Mouse (Mus musculus) neural tube, embryonic 15.5 days (tissue): ENCODE measurements around the gene Tmppe. TPM values are rescaled to one million over a fixed set of nuclear protein-coding genes. Genes with fewer than 3 reads are reported as not detected.

ENCODE experiments used
- ATAC-seq: fragments of 200-750 bp; cut with Nextera tagmentation; 2 replicates; pipeline ENCODE4 v1.8.0; 2017; ENCODE audit warnings: mild to moderate bottlenecking, moderate TSS enrichment, moderate library complexity; ENCODE audit not compliant: low FRiP score
- H3K27ac ChIP-seq: fragments of 300-500 bp; sonication (generic); replicated peaks from 2 replicates; pipeline ENCODE4 v1.5.1; 2015; ENCODE audit warnings: mild to moderate bottlenecking, inconsistent platforms
- H3K27me3 ChIP-seq: fragments of 300-500 bp; sonication (generic); replicated peaks from 2 replicates; pipeline ENCODE4 v1.6.1; 2015; ENCODE audit warnings: inconsistent platforms
- H3K36me3 ChIP-seq: fragments of 300-500 bp; sonication (generic); 2 replicates; pipeline ENCODE4 v1.6.1; 2015; ENCODE audit warnings: inconsistent platforms
- H3K4me1 ChIP-seq: fragments of 300-500 bp; sonication (generic); 2 replicates; pipeline ENCODE4 v1.6.1; 2015; ENCODE audit warnings: inconsistent platforms
- H3K4me2 ChIP-seq: fragments of 300-500 bp; sonication (generic); 2 replicates; pipeline ENCODE4 v1.6.1; 2015; ENCODE audit warnings: inconsistent platforms, mild to moderate bottlenecking, moderate library complexity
- H3K4me3 ChIP-seq: fragments of 300-500 bp; sonication (generic); replicated peaks from 2 replicates; pipeline ENCODE4 v1.5.1; 2015; ENCODE audit warnings: mild to moderate bottlenecking, inconsistent platforms
- H3K9ac ChIP-seq: fragments of 300-500 bp; sonication (generic); replicated peaks from 2 replicates; pipeline ENCODE4 v1.6.1; 2015; ENCODE audit warnings: mild to moderate bottlenecking, inconsistent platforms
- H3K9me3 ChIP-seq: fragments of 300-500 bp; sonication (generic); replicated peaks from 2 replicates; pipeline ENCODE4 v1.6.1; 2016; ENCODE audit warnings: inconsistent platforms
- WGBS: fragments of 180-500 bp; shearing (Covaris S2); methylation state at CpG from one replicate; pipeline ENCODE4 v1.1.7; 2015; ENCODE audit warnings: mixed read lengths; 5-methylcytosine and 5-hydroxymethylcytosine counted together
- polyA plus RNA-seq: library from polyadenylated mRNA; unstranded; fragments of >200 nt; fragmentation: Nextera tagmentation; extraction: Ambion mirVana; gene quantifications from 2 replicates; pipeline ENCODE4 v1.2.1, GENCODE M21; 2015

Tmppe gene
- polyA plus RNA-seq, 1 experiment from 2014 or later, result 8.8 TPM

DNA sequence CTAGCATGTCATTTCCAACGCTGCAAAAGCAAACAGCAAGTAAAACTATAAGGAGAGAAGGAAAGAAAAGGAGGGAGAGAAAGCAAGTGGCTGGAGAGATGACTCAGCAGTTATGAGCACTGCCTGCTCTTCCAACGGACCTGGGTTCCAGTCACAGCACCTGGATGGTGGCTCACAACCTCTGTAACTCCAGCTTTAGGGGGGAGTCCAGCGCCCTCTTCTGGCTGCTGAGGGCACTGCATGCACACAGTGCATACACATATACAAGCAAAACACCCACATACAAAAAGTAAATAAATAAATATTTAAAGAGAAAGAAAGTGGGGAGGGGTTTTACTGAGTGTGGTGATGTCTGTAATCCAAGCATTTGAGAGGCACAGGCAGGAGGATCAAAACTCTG, 20.1 kb downstream of the Tmppe start:
- Histone ChIP-seq H3K4me1 (no peaks in the 10 kb centered on the region), H3K36me3 (peaks cover 8% of the 10 kb centered on the region), H3K27me3 (no peaks in the 10 kb centered on the region), H3K27ac (no peak overlapping the region), H3K4me3 (no peak overlapping the region), H3K4me2 (no peak overlapping the region), H3K9me3 (no peaks in the 10 kb centered on the region), H3K9ac (no peak overlapping the region)
- WGBS, result 69% methylated on average over 3 of the region's 3 CpGs
- no peak for ATAC-seq

DNA sequence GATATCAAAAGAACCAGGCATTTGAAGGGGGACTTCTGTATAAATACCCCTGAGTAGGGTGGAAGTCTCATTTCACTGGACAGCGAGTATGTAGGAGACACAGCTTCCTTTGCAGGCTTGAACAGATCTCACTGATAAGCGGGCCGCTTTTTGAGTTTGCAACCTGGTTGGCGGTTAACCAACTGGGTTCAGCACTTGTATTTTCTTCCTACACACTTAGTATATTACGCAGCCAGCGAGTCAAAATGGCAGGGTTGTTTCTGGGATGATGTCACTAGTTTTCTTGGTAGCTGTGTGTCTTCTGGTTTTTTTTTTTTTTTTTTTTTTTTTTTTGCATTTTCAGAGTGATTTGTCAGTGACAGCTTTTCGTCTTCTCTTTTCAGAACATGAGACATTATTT, 20.9 kb downstream of the Tmppe start:
- Histone ChIP-seq H3K9me3 (no peaks in the 10 kb centered on the region), H3K36me3 (peaks cover 9% of the 10 kb centered on the region), H3K4me3 (no peak overlapping the region), H3K4me1 (no peaks in the 10 kb centered on the region), H3K27me3 (no peaks in the 10 kb centered on the region), H3K9ac (no peak overlapping the region), H3K27ac (no peak overlapping the region), H3K4me2 (no peak overlapping the region)
- 97% methylated on average over 7 of the region's 7 CpGs for WGBS
- no peak for ATAC-seq

DNA sequence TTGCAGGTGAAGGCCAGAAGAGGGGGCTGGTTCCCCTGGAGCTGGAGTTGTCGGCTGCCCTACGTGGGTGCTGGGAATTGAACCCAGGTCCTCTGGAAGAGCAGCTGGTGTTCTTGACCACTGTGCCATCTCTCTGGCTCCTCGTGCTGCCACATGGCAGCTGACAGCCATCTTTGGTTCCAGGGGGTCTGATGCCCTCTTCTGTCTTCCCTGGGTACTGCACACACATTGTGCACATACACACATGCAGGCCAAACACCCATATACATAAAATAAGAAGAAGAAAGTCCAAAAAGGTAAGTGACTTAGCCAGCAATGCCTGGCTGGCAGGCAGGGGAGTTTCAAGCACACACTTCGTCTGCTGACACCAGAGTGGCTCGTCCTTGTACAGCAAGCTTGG, 24.7 kb downstream of the Tmppe start:
- Histone ChIP-seq H3K9ac (no peak overlapping the region), H3K4me1 (no peaks in the 10 kb centered on the region), H3K4me2 (no peak overlapping the region), H3K4me3 (no peak overlapping the region), H3K27ac (no peak overlapping the region), H3K27me3 (no peaks in the 10 kb centered on the region), H3K36me3 (peaks cover 13% of the 10 kb centered on the region), H3K9me3 (no peaks in the 10 kb centered on the region)
- ATAC-seq, result no peak
- 99% methylated on average over 5 of the region's 5 CpGs for WGBS

DNA sequence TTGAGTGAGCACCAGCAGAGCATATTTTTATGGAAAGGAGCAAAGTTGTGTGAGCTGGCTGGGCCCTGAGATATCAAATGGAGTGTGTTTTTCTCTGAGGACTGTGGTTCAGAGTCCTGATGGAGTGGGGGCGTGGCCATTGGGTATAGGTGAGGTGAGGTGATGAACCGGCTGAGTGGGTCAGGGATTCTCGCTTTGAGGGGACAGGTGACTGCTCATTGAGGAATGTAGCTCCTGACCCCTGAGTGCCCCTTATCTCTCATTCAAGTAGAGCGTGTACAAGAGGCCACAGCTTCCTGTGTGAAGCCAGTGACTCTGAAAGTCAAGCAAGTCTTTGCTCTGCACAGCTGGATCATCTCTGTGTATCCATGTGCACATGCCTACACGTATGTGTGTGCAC, 25.3 kb downstream of the Tmppe start:
- no peak for ATAC-seq
- Histone ChIP-seq H3K4me1 (no peaks in the 10 kb centered on the region), H3K36me3 (peaks cover 18% of the 10 kb centered on the region), H3K4me3 (no peak overlapping the region), H3K9me3 (no peaks in the 10 kb centered on the region), H3K27ac (no peak overlapping the region), H3K27me3 (no peaks in the 10 kb centered on the region), H3K4me2 (no peak overlapping the region), H3K9ac (no peak overlapping the region)
- WGBS, result 96% methylated on average over 5 of the region's 5 CpGs

DNA sequence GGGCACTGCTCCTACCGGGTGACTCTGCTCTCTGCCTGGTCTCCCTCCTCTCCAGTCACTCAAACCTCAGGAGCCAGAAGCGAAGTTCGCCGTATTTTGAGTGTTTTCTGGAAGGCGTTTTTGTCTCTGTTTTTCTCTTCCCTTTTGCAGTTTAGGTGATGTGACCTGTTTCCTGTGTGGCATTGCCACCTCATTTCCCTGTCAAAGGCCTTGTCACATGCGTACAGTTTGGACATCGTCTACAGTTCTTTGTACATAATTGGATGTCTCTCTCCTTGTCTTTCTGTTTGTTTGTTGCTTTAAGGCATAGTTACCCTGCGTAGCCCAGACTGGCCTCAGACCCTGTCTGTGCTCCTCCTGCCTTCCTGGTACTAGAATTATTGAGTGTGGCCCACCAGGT, 26.5 kb downstream of the Tmppe start:
- H3K4me3 ChIP-seq, result no peak overlapping the region
- no peaks in the 10 kb centered on the region for H3K4me1 ChIP-seq
- no peak overlapping the region for H3K4me2 ChIP-seq
- H3K27ac ChIP-seq, result no peak overlapping the region
- H3K27me3 ChIP-seq, result no peaks in the 10 kb centered on the region
- peaks cover 21% of the 10 kb centered on the region for H3K36me3 ChIP-seq
- WGBS, result 92% methylated on average over 8 of the region's 8 CpGs
- no peaks in the 10 kb centered on the region for H3K9me3 ChIP-seq
- H3K9ac ChIP-seq, result no peak overlapping the region
- no peak for ATAC-seq

DNA sequence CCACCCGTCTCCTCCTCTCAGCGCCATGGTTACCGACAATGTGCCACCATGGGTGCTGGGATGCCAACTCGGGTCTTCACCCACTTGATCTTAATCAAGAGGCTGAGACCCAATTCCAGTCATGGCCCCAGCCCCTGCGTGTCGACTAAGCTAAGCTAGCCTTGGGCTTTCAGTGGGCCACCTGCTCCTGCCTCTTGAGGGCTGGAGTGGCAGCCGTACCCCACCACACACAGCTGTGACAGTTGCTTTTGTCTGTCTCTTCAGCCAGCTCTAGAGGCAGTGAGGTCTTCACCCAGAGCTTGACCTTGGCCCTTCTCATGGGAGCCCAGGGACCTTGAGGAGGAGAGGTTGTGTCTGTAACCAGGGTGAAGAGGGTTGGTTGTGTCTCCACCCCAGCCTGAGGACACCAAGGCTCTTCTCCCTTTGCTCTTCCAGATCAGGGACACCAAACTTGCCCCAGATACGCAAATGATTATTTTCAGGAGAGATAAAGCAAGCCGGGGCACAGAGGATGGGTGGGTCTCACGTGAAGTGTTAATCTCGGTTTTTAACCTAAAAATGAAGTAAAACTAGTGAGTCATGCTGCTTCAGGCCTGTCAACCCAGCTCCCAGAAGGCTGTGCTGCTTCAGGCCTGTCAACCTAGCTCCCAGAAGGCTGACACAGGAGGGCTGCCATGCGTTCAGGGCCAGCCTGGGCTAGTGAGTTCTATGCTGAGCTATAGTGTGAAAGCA, 27.4 kb downstream of the Tmppe start:
- 89% methylated on average over 12 of the region's 12 CpGs for WGBS
- Histone ChIP-seq H3K27me3 (no peaks in the 10 kb centered on the region), H3K4me3 (no peak overlapping the region), H3K9ac (no peak overlapping the region), H3K36me3 (peaks cover 21% of the 10 kb centered on the region), H3K4me1 (no peaks in the 10 kb centered on the region), H3K9me3 (no peaks in the 10 kb centered on the region), H3K27ac (no peak overlapping the region), H3K4me2 (no peak overlapping the region)
- ATAC-seq, result no peak

DNA sequence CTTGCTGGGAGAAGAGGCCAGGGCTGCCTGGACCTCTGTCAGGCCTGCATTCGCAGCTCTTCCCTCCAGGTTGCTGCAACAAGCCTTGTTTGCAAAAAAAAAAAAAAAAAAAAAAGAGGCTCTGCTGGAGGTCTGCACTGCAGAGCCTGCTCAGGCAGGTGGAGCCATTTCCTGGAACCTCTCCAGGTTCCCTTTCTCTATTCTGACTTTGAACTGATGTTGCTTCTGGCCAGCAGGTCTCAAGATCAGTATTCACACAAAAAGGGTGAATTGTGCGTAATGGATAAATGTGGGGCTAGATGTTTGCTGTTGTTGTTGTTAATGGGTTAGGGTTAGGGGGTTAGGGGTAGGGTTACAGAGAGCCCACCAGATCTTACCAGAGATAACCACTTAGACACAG, 34.8 kb downstream of the Tmppe start:
- no peak for ATAC-seq
- Histone ChIP-seq H3K9ac (no peak overlapping the region), H3K4me3 (no peak overlapping the region), H3K27me3 (no peaks in the 10 kb centered on the region), H3K9me3 (peaks cover 8% of the 10 kb centered on the region; the same call in 1 of the 2 replicates), H3K4me1 (no peaks in the 10 kb centered on the region), H3K4me2 (no peak overlapping the region), H3K36me3 (peaks cover 31% of the 10 kb centered on the region), H3K27ac (no peak overlapping the region)
- WGBS, result 81% methylated on average over 2 of the region's 2 CpGs

DNA sequence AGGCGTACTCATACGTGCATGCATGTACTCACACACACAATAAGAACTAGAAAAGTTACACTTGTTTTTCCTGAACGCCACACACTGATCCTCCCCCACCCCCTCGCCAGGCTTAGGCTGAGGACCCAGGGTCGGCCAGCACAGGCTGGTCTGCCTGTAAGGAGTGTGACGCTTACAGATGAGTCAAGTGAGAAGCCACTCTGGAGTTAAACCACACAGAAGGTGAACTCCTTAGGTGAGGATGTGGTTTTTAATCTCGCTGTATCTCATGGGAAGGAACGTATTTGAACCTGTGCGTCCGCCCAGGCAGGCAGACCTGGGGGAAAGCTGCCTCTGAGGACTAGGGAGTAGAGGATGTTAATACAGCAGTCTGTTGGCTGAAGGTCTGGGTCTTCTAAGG, 39.6 kb downstream of the Tmppe start:
- Histone ChIP-seq H3K4me1 (no peaks in the 10 kb centered on the region), H3K27ac (no peak overlapping the region), H3K27me3 (no peaks in the 10 kb centered on the region), H3K9me3 (peaks cover 8% of the 10 kb centered on the region; the same call in 1 of the 2 replicates), H3K36me3 (peaks cover 22% of the 10 kb centered on the region), H3K4me2 (no peak overlapping the region), H3K9ac (no peak overlapping the region), H3K4me3 (no peak overlapping the region)
- WGBS, result 91% methylated on average over 10 of the region's 10 CpGs
- ATAC-seq, result no peak

DNA sequence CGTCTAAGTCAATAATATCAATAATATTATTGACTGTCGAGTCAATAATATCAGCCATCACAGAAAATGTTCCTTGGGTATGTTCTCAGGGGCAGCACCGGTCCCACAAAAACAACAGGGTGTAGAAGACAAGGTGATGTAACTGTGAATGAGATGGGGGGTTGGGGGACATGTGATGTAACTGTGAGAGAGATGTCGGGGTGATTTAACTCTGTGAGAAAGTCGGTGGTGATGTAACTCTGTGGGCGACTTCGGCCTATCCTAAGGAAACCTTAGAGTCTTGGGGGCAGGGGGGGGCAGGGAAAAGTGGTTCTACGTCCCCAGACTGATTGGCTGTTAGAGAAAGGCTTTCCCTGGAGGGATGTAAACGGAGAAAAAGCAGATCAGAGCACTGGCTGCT, 41.3 kb downstream of the Tmppe start:
- 92% methylated on average over 9 of the region's 9 CpGs for WGBS

DNA sequence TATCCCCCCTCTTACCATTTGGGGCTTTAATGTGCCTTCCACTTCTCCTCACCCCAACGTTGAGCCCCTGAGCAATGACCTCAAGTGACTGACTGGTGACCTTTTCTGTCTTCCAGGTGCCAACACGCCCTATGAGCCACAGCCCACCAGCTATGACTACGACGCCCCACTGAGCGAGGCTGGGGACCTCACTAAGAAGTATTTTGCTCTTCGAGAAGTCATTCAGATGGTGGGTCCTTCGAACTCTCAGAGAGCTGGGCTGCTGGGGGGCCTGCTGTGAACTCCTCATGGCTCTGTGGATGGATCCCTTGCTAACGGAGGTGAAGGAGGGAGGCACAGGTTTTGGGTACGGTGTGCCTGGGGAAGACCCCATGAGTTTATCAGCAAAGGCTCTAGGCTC, 42.0 kb downstream of the Tmppe start:
- no peak overlapping the region for H3K4me3 ChIP-seq
- H3K4me1 ChIP-seq, result no peaks in the 10 kb centered on the region
- H3K4me2 ChIP-seq, result no peak overlapping the region
- H3K27me3 ChIP-seq, result no peaks in the 10 kb centered on the region
- H3K36me3 ChIP-seq, result peaks cover 8% of the 10 kb centered on the region; the same call in 1 of the 2 replicates
- no peak for ATAC-seq
- H3K9ac ChIP-seq, result no peak overlapping the region
- 86% methylated on average over 9 of the region's 9 CpGs for WGBS
- no peaks in the 10 kb centered on the region for H3K9me3 ChIP-seq
- H3K27ac ChIP-seq, result no peak overlapping the region

More for the DNA sequence above, 41.3 kb downstream of the Tmppe start:
- Histone ChIP-seq H3K9me3 (no peaks in the 10 kb centered on the region), H3K4me3 (no peak overlapping the region), H3K9ac (no peak overlapping the region), H3K36me3 (peaks cover 11% of the 10 kb centered on the region), H3K27ac (no peak overlapping the region), H3K27me3 (no peaks in the 10 kb centered on the region), H3K4me2 (no peak overlapping the region), H3K4me1 (no peaks in the 10 kb centered on the region)
- no peak for ATAC-seq

DNA sequence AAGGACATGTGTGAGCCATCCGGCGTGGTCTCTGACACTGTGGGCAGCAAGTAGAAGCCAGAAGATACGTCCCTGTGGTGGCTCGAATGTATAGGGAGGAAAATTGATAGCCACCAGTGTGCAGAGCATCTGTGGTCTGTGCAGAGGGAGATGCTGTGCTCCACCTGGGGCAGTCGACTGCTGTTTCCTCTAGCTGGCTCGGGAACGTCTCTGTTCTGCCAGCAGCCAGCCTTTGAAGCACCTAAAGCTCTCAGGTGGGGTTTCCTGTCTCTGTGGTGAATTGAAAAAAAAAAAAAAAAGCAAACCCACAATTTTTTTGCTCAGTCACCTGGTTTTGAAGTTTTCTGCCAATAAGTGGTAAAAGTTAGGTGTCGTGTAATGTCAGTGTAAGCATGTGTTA, 42.4 kb downstream of the Tmppe start:
- H3K27ac ChIP-seq, result no peak overlapping the region
- no peak for ATAC-seq
- 90% methylated on average over 8 of the region's 8 CpGs for WGBS
- no peak overlapping the region for H3K4me2 ChIP-seq
- no peak overlapping the region for H3K4me3 ChIP-seq
- 0 out of 2 replicates have a peak, but pooled peaks cover 7% of the 10 kb centered on the region for H3K36me3 ChIP-seq
- H3K4me1 ChIP-seq, result no peaks in the 10 kb centered on the region
- no peaks in the 10 kb centered on the region for H3K9me3 ChIP-seq
- H3K27me3 ChIP-seq, result no peaks in the 10 kb centered on the region
- H3K9ac ChIP-seq, result no peak overlapping the region

DNA sequence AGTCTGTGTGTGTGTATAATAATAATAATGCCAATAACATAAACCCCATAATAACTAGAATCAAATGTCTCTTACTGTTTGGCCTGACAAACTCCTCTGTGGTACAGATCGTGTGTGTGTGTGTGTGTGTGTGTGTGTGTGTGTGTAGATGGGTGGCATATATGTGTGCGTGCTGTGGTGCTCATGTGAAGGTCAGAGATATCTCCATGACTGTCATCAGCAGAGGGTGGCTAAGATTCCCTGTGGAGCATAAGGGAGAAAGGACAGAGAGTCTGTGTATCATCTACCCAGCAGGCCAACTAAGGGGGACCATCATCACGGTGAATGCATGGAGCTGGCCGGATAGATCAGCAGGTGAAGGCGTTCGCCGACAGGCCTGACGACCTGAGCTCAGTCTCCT, 46.0 kb downstream of the Tmppe start:
- ATAC-seq, result no peak
- H3K4me2 ChIP-seq, result no peak overlapping the region
- no peaks in the 10 kb centered on the region for H3K9me3 ChIP-seq
- no peaks in the 10 kb centered on the region for H3K4me1 ChIP-seq
- H3K27ac ChIP-seq, result no peak overlapping the region
- no peak overlapping the region for H3K9ac ChIP-seq
- H3K36me3 ChIP-seq, result peaks cover 8% of the 10 kb centered on the region; the same call in 1 of the 2 replicates
- 92% methylated on average over 8 of the region's 8 CpGs for WGBS
- H3K4me3 ChIP-seq, result no peak overlapping the region
- H3K27me3 ChIP-seq, result no peaks in the 10 kb centered on the region
